Mouse (Mus musculus): ENCODE data around the gene Rdh5.

Gene Rdh5

DNA sequence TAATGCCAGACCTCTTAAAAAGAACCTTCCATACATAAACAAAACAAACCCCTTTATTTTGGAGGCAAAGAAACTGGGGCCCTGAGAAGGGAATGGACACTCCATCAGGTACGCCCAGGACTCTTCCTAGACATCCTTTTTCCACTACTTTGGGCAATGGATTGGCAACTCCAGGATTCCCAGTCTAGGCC is at the start of gene Rdh5:
Gene Rdh5 (minus strand): TSS at position 67 of the 191 bp plus-strand sequence.
- DNase-seq = no peak

DNA sequence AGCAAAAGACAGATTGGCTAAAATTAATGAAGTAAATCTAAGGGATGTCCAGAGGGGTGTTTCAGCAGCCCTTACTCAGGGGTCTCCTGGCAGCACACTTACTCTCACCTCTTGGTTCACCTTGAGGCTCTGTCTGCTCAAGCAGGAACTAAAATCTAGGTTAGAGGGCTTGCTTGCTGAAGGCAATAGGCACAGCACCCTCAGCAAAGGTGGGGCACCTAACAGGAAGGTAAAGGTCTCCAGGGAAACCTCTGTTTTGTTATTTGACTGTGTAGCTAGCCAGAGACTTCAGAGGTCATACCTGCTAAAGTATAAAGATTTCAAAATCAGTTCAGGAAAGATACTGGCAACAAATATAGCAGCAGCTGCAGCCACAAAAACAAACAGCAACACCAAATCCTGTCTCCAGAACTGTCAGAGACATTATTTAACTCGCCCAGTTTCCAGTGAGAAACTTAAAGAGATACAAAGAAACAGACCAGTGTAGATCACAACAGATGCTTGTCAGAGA is 48.1 kb upstream of the Rdh5 start:
- no peak for DNase-seq

DNA sequence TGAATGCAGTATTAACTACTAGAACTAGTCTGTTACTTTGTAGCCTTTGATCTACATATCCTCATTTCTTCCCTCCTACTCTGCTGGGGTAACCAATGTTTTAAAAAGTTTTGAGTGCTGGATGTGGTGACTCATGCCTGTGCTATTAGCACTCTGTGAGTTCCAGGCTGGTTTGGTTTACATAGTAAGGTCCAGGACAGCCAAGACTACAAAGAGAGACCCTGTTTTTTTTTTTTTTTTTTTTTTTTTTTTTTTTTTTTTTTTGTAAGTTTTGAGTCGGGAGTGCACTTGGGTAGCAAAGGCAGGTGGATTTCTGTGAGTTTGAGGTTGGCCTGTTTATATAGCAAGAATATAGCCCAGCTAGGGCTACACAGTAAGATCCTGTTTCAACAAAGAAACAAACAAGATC is 45.7 kb upstream of the Rdh5 start:
- DNase-seq = peak; percentile 38

DNA sequence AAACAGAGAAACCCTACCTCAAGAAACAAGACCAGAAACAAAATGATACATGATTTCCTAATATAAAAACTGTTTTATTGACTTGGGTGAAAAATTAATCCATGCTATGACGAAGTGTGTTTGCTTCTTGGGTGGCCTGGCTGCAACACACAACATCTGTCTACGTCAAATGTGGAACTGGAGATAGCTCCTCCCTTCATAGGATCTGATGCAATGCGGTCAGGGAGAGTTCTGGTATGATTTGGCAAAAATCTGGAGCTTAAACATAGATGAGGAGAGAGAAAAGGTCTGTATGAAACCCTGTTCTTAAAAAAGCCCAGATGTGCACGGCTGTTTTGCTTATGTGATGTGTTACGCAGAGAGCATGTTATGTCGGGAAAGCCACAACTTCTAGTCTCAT is 43.2 kb upstream of the Rdh5 start:
- no peak for DNase-seq

DNA sequence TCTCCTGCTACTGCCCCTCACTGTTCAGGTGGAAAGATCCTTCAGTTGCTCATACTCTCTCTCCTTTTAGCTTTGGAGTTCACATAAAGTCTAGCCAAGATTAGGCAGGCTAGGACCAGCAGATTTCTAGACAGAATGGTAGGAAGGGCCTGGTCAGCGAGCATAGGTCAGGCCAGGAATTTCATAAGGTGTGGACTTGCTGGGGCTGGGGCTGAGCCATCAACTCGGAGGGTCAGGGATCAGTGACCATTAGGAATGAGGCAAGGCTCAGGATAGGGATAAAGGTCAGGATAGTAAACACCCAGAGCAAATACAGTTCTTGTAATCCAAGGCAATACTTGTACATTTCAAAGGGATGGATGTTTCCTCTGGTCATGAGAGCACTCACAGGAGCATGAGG is 42.3 kb upstream of the Rdh5 start:
- DNase-seq = peak; percentile 87

DNA sequence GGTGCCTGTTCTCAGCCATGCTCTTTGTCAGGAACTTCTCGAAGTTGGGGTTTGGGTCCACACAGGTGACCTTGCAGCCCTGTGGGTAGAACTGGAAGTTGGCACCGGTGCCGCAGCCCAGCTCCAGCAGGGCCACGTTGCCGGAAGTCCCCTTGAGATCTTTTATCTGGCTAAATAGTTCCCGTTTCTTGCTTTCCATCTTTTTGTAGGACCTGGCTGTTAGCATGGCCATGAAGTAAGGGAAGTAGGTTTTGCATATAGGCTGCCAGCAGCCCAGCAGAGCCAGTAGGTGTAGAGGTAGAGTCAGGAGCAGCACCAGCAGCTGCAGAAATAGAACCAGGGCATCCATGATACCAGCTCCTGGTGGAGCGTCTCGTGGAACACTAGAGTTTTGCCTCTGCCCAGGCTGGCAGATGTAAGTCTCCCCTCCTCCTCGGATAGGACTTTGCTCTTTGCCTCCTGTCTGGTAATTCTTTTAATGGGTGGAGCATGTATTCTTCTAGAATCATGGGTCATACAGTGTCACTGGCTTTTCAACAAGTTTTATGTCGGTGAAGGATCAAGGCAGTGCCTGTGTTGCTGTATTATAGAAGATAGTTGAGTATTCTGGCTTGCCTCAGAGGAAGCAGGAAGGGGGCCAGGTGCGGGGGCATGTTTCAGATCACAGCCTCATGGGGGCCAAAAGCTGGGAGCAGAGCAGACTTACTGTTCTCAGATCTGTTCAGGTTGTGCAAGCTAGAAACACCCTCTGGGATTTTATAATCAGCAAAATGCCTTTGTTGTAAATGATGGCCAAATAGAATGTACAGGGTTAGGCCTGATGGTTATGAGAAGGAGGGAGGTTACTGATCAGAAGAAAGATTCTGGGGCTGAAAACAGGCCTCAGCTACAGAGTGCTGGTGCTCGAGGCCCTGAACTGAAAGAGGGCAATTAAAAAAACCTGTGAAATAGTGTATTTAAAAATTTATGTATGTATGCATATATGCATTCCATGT is 38.2 kb upstream of the Rdh5 start, which contains the start of gene Mettl7b:
Gene Mettl7b (minus strand): TSS at position 399 of the 995 bp plus-strand sequence.
- DNase-seq = peak; percentile 90

DNA sequence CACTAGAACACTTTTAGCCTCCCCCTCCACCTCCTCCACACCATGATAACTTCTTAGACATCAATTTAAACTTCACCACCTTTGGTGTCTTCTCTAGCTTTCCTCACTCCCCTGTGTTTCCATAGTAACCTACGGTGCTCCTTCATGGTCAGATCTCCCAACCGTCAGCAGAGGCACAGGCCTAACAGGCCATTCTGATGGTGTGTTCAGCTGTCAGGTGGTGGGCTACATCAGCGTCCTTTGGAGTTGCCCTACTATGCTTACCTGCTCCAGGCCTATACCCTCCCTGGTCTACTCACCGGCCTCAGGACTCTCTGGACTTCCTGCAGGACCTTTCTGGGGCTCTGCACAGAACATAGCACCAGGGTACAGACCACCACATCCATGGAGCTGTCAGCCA is 37.5 kb upstream of the Rdh5 start:
- no peak for DNase-seq

DNA sequence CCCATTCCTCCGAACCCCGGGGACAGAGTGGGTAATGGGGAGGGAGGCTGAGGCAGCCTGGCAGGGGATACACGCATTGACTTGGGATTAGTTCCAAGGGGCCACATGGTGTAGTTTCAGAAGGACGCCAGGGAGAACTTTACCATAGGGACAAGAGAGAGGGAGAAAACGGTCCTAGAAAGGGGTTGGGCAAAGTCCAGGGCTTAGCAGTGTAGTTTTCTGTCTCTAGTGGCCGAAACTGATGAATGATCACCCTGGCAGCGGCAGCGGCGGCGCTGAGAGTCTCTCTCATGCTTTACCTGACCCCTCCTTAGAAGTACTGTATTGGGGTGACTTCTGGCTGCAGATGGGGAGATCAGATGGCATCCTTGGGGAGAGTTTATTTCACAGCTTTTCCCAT is 35.7 kb upstream of the Rdh5 start:
- DNase-seq = peak; percentile 49

DNA sequence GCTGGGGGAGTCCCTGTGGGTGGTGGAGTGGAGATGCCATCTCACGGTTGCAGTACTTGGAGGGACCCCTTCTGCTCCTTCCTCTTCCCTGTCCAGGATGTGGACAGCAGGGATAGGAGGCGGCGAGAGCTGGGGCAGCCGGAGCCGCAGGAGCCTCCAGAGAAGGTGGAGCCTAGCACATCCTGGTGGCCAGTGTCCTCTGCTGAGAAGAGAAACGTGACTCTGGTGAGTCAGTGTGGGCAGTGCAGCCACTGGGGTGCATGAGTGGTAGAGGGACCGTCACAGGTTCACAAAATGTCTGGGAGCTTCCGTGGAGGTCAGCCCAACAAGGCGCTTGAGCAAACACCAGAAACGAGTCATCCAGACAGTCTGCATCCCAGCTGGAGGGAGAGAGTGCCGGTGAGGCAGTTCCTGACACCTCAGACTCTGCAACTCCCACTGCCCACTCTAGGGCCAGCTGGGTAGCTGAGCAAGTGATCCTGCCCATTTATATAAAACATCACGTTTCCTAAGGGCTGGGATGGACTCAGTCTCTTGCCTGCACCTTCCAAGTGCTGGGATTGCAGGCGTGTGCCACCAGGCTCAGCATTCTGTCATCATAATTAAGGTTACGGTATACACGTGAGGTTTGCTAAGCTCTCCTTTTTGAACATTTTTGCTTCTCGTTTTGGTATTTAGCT is 27.7 kb upstream of the Rdh5 start:
- DNase-seq = no peak

DNA sequence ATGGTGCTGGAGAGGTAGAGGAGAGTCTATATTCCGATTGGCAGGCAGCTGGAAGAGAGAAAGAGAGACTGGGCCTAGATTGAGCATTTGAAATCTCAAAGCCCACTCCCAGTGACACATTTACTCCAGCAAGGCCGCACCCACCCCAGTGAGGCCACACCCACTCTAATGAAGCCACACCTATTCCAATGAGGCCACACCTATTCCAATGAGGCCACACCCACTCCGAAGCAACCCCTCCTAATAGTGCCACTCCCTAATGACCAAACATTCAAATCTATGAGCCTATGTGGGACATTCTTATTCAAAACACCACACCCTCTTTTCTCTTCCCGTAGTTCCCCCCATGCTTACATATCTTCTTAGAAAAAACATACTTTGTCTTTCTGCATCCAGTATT is 24.8 kb upstream of the Rdh5 start:
- DNase-seq = no peak

DNA sequence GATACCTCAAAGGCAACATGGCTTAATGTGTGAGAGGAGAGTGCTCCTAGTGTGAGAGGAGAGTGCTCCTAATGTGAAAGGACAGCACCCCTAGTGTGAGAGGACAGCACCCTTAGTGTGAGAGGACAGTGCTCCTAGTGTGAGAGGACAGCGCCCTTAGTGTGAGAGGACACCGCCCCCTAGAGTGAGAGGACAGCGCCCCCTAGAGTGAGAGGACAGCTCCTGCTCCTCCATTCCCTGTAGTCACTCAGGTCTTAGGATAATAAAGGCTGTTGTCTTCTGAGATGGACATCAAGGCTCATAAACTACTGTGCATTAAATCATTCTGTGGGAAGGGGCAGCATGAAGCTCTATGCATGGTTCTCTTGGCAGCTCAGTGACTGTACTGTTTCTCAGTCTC is 23.0 kb upstream of the Rdh5 start:
- DNase-seq = peak; percentile 75

DNA sequence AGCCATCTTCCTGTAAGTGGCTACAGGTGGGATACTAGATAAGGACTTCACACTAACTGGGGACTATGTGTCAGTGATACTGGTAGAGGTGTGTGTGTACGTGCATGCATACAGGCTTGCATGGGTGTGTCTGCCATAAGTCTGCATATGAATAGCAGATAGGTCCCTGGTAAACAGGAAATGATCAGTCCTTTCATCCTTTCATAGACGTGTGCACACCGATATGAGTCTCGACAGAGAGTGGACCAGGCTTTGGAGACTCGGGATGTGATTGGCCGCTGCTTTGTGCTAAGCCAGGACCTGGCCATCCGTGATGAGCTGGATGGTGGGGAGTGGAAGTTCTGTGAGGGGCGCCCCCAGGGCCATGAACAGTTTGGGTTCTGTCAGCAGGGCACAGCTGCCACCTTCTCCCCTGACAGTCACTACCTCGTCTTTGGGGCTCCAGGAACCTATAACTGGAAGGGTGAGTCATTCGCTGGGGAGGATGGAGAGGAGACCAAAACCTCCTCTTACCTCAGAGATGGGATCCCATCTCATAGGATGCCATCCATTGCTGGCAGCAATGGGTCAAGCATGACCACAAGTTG is 17.9 kb upstream of the Rdh5 start:
- no peak for DNase-seq

DNA sequence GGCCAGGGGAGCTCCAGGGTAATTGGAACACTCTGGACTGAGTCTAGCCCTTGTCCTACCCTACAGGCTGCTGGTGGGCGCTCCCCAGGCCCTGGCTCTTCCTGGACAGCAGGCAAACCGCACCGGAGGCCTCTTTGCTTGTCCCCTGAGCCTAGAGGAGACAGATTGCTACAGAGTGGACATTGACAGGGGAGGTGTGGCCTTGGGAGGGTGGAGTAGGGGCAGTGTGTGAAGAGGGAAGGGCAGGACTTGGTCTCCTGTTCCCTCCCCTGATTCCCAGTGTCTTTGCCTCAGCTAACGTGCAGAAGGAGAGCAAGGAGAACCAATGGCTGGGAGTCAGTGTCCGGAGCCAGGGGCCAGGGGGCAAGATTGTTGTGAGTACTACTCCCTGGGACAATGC is 16.3 kb upstream of the Rdh5 start:
- DNase-seq = peak; percentile 69

DNA sequence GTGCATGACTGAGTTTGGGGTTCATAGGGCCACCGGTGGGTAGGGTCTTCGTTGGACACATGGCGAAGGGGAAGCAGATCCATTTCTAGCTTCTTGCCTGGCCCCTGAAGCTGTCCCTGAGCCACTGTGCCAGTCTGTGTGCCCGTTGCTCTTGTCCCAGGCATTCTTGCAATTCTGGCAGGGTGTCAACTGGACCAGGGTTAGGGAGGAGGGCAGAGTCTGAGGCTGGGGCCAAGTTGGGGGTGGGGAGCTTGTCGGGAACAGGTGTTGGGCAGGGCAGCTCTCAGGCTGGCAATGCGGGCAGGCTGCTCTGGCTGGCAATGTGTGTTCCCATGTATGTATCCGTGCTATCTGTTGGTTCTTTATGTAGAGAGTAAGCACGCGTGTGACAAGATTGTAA is 15.8 kb upstream of the Rdh5 start:
- peak; percentile 95 for DNase-seq

DNA sequence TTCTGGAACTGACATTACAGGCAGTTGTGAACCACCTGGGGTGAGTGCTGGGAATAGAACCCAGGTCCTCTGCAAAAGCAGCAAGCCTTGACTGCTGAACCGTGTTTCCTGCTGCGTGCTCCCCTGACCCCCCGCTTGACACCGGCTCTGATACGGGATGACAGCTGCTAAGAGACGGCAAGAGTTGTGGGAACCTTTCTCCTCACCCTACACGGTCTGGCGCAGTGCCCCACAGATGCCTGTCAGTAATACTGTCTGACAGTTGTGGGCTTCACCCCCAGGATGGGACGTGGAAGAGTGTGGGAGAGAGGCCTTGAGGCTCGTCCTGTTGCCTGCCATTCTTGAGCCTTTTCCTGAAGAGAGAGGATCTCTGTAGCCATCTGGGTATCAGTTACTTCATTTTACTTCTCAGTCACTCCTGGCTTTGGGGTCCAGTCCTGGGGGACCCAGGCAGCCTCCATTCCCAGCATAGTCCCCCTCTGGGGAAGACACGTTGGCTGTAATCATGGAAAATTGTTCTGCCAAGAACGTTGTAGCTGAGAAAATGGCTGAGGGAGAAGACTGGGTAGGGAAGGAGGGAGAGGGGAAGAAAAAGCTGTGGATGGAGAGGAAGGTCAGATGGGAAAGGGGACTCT is 15.2 kb upstream of the Rdh5 start:
- no peak for DNase-seq

DNA sequence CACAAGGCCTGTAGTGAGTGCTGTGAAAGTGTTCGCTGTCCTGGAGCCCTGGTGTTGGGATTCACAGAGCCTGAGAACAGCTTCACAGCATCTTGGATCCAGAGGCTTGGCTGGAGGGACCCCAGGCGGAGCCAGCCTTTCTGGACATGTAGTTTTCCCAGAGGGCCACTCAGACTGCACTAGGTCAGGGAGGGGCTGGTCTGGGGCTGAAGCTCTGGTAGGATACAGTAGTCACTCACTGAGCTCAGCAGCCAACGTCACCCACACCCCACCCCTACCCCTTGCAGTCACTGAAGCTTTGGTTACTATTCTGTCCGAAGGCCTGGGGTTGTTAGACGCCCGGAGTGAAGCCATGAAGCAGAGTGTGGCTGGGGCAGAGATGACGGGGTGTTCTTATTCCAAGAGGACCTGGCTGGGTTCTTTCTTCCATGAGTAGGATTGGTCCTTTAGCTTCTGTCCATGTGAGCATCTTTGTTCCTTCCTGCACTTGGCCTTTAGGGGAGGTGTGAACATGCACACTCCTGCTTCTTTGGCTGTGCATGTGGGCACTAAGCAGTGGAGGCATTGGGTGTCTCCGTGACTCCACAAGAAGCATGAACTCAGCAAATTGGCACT is 13.2 kb upstream of the Rdh5 start:
- DNase-seq = no peak

DNA sequence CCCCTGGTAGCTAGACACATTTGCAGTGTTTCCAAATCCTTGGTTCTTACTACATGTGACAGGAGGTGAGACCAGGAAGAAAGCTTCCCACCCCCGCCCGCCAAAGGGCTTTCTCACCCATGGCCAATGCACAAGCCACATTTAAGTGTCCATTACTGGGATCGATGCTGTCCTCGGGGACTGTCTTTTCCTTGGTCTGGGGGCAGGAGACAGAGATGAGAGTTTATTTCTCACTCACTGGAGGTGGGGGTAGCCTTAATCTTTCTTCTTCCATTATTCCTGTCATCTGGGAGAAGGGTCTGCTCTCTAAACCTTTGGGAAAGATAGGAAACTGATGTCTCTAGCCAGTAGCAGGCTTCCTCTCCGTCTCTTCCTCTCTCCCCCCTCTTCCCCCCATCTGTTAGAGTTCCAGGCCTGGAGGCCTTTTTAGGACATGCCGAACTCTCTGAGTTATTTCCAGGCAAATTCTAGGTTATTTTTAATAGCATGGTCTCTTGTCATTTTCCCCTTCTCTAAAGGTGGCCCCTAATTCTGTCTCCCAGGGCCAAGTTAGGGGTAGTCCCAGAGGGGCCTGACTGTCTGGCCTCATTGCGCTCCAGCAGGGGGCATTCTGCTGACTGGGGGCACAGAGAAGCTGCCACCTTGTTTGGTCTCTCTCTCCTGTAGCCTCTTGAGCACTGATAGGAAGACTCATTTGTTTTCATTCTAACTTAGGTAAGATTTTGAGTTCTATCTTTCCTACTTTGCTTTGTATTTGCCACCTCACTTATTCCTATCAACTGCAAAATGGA is 12.5 kb upstream of the Rdh5 start:
- no peak for DNase-seq

DNA sequence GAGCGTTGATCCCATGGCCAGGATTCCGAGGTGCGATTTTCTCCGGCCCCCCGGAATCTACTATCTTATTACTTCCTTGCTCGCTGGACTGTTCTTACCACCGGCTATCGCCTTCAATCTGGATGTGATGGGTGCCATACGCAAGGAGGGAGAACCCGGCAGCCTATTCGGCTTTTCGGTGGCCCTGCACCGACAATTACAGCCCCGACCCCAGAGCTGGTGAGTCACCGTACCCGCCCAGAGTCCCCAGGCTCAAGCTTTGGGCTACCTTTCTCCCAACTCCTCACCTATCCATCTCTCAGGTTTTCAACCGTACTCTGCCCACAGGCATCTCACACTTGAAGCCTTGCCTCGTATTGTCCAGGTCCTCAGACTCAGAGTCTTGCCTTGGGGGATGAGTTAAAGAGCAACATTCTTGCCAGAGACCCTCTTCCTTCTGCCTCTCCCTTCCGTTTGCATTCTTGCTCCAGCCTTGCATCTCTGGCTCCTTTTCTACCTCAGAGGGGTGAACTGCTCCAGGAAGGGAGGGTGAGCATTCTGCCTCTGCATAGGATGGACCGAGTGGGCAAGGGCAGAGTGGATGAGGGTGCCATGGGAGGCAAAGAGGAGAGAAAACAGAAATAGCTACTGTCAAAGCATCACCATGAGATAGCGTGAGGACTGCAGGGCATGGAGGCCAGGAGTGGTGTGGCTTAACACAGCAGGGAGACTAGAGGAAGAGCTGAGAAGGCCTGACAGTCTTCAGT is 11.5 kb upstream of the Rdh5 start:
- DNase-seq = no peak

DNA sequence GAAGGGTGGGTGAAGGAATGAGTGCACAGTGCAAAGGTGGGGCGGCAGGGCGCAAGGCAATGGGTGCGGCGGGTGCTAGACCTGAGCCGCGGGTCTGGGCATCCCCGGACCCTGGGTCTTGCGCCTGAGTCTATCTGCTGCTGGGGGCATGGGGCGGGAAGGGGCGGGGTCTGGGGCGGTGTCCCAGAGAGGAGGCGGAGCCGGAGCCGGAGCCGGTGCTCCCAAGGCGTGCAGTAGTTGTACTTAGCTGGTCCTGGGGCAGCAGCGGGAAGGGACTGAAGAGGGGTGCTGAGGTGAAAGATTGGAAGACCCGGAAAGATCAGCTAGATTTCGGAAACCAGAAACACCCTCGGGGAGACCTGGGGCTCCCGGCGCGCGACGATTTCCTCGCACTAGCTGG is 10.9 kb upstream of the Rdh5 start, which contains the start of gene Itga7:
Gene Itga7 (plus strand): TSS at position 245 of the 400 bp plus-strand sequence.
- DNase-seq = no peak

DNA sequence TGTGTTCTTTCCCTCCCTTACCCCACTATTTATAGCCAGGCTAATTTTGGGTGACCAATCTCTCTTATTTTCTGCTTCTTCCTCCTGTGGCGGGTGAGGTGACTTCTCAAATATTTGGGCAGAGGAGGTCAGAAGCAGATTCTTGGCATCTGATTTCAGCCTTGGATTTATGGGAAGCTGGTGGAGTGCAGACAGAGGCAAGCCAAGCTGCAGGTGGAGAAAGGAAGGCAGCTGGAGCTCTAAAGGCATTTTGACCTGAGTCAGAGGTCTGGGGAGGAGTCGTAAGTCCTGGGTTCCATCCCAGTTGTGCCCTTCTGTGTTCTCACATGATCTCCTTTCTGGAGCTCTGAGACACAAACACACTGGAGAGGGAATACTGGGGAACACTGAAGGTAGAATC is 8.8 kb upstream of the Rdh5 start:
- DNase-seq = no peak

All from kidney, adult 9 months (tissue).